Mouse (Mus musculus): ENCODE results near the gene Dapk1. TPM values are rescaled to one million over a fixed set of nuclear protein-coding genes. Genes with fewer than 3 reads are reported as not detected.

The Dapk1 gene
- total RNA-seq, 1 experiment from 2014 or later: 21.9 TPM

Other genes with a start within 250 kb of the Dapk1 start
- gene BC051665, start 184.4 kb downstream of the Dapk1 start, total RNA-seq (2021): not detected in 2 replicates
- gene Ctsll3, start 200.9 kb downstream of the Dapk1 start, total RNA-seq (2021): not detected in 2 replicates

Measured in adrenal gland, postnatal 14 days (tissue).